Mouse (Mus musculus) neural tube, embryonic 11.5 days (tissue): ENCODE measurements at regions not wholly inside any gene's neighbourhood (a gene's known extent, or its start where the extent isn't known, plus 50 kb on each side); places are given as distances from the start of the nearest gene placed in this dataset.
A peak's percentile ranks its signal among the peaks of the same experiment; 100 is the strongest.
"Not testable (repeated sequence)": the region's sequence is repeated elsewhere in the genome, so short reads cannot be mapped to it uniquely, and the experiment has no call there.

Source experiments
- ATAC-seq: fragments of 200-750 bp; cut with Nextera tagmentation; 2 replicates; pipeline ENCODE4 v1.8.0; 2017; ENCODE audit warnings: moderate number of reproducible peaks, mild to moderate bottlenecking, moderate TSS enrichment, moderate library complexity; ENCODE audit not compliant: insufficient read depth, low FRiP score, low TSS enrichment
- DNase-seq: peaks from one replicate; pipeline ENCODE4 v3.0.0-alpha.2; 2015; ENCODE audit warnings: low spot score
- H3K27ac ChIP-seq: fragments of 300-500 bp; sonication (generic); 2 replicates; pipeline ENCODE4 v1.5.1; 2014; ENCODE audit warnings: low read depth, mild to moderate bottlenecking, low read length
- H3K27me3 ChIP-seq: fragments of 300-500 bp; sonication (generic); 2 replicates; pipeline ENCODE4 v1.6.1; 2014; ENCODE audit warnings: mild to moderate bottlenecking, low read length, mixed read lengths; ENCODE audit not compliant: control insufficient read depth, insufficient read depth
- H3K36me3 ChIP-seq: fragments of 300-500 bp; sonication (generic); 2 replicates; pipeline ENCODE4 v1.6.1; 2014; ENCODE audit warnings: mild to moderate bottlenecking, low read length, moderate library complexity, mixed read lengths; ENCODE audit not compliant: control insufficient read depth, insufficient read depth
- H3K4me1 ChIP-seq: fragments of 300-500 bp; sonication (generic); 2 replicates; pipeline ENCODE4 v1.6.1; 2014; ENCODE audit warnings: low read length, mixed read lengths; ENCODE audit not compliant: control insufficient read depth, insufficient read depth
- H3K4me2 ChIP-seq: fragments of 300-500 bp; sonication (generic); 2 replicates; pipeline ENCODE4 v1.6.1; 2014; ENCODE audit warnings: low read depth, mild to moderate bottlenecking, moderate library complexity
- H3K4me3 ChIP-seq: fragments of 300-500 bp; sonication (generic); 2 replicates; pipeline ENCODE4 v1.5.1; 2014; ENCODE audit warnings: low read depth, low read length
- H3K9ac ChIP-seq: fragments of 300-500 bp; sonication (generic); 2 replicates; pipeline ENCODE4 v1.6.1; 2014; ENCODE audit warnings: mild to moderate bottlenecking, low read length
- H3K9me3 ChIP-seq: fragments of 300-500 bp; sonication (generic); 2 replicates; pipeline ENCODE4 v1.6.1; 2016; ENCODE audit warnings: low read length; ENCODE audit not compliant: control insufficient read depth
- WGBS: fragments of 180-500 bp; shearing (Covaris S2); extraction: QIAGEN DNeasy Blood & Tissue Kit; methylation state at CpG from one replicate; pipeline ENCODE4 v1.1.7; 2014; 5-methylcytosine and 5-hydroxymethylcytosine counted together

GRCm38 (mm10) chr3:110880472-110880871 lies 629.7 kb upstream of the Prmt6 start:
- not testable (repeated sequence) for H3K4me3 ChIP-seq, DNase-seq, H3K27me3 ChIP-seq, H3K9me3 ChIP-seq, H3K4me2 ChIP-seq, H3K27ac ChIP-seq, H3K9ac ChIP-seq, ATAC-seq, H3K36me3 ChIP-seq, H3K4me1 ChIP-seq
- WGBS = 52% methylated on average over 2 of the region's 2 CpGs

GRCm38 (mm10) chr3:110865989-110866388 lies 615.2 kb upstream of the Prmt6 start:
- no peak for DNase-seq

GRCm38 (mm10) chr3:110847222-110847621 lies 596.4 kb upstream of the Prmt6 start:
- no peaks in the 10 kb centered on the region for H3K27me3 ChIP-seq
- no peak for DNase-seq
- 76% methylated on average over 2 of the region's 2 CpGs for WGBS
- H3K27ac ChIP-seq = no peak overlapping the region
- H3K9ac ChIP-seq = no peak overlapping the region
- H3K36me3 ChIP-seq = no peaks in the 10 kb centered on the region
- ATAC-seq = no peak
- no peaks in the 10 kb centered on the region for H3K9me3 ChIP-seq
- no peaks in the 10 kb centered on the region for H3K4me1 ChIP-seq
- H3K4me3 ChIP-seq = no peak overlapping the region
- no peak overlapping the region for H3K4me2 ChIP-seq

More at GRCm38 (mm10) chr3:110865989-110866388, 615.2 kb upstream of the Prmt6 start:
- H3K9ac ChIP-seq = no peak overlapping the region
- H3K4me3 ChIP-seq = no peak overlapping the region
- H3K4me2 ChIP-seq = no peak overlapping the region
- no peak for ATAC-seq
- no peaks in the 10 kb centered on the region for H3K9me3 ChIP-seq
- H3K4me1 ChIP-seq = no peaks in the 10 kb centered on the region
- no peaks in the 10 kb centered on the region for H3K27me3 ChIP-seq
- 83% methylated on average over 1 of the region's 1 CpGs for WGBS
- H3K36me3 ChIP-seq = no peaks in the 10 kb centered on the region
- H3K27ac ChIP-seq = no peak overlapping the region

GRCm38 (mm10) chr3:110820709-110821401 lies 570.1 kb upstream of the Prmt6 start:
- no peaks in the 10 kb centered on the region for H3K4me1 ChIP-seq
- ATAC-seq (no peak), DNase-seq (no peak)
- H3K9ac ChIP-seq = no peak overlapping the region
- H3K4me2 ChIP-seq = no peak overlapping the region
- WGBS = 89% methylated on average over 3 of the region's 3 CpGs
- H3K27me3 ChIP-seq = no peaks in the 10 kb centered on the region
- no peaks in the 10 kb centered on the region for H3K9me3 ChIP-seq
- H3K4me3 ChIP-seq = no peak overlapping the region
- no peaks in the 10 kb centered on the region for H3K36me3 ChIP-seq
- no peak overlapping the region for H3K27ac ChIP-seq

GRCm38 (mm10) chr3:110789009-110789586 lies 538.3 kb upstream of the Prmt6 start:
- Histone ChIP-seq H3K9ac (no peak overlapping the region), H3K9me3 (no peaks in the 10 kb centered on the region), H3K36me3 (no peaks in the 10 kb centered on the region), H3K4me2 (no peak overlapping the region), H3K4me1 (no peaks in the 10 kb centered on the region), H3K27me3 (no peaks in the 10 kb centered on the region), H3K4me3 (no peak overlapping the region), H3K27ac (no peak overlapping the region)
- ATAC-seq = peak; percentile 65
- 53% methylated on average over 4 of the region's 4 CpGs for WGBS
- DNase-seq = peak; percentile 10

GRCm38 (mm10) chr3:110755266-110755665 lies 504.5 kb upstream of the Prmt6 start:
- no peak overlapping the region for H3K9ac ChIP-seq
- ATAC-seq = no peak
- no peak overlapping the region for H3K4me2 ChIP-seq
- H3K27ac ChIP-seq = no peak overlapping the region
- H3K27me3 ChIP-seq = no peaks in the 10 kb centered on the region
- H3K36me3 ChIP-seq = no peaks in the 10 kb centered on the region
- 100% methylated on average over 1 of the region's 1 CpGs for WGBS
- no peaks in the 10 kb centered on the region for H3K9me3 ChIP-seq
- no peaks in the 10 kb centered on the region for H3K4me1 ChIP-seq
- no peak for DNase-seq
- H3K4me3 ChIP-seq = no peak overlapping the region

GRCm38 (mm10) chr3:110746273-110746672 lies 495.5 kb upstream of the Prmt6 start:
- H3K4me1 ChIP-seq = no peaks in the 10 kb centered on the region
- DNase-seq (no peak), ATAC-seq (no peak)
- WGBS = 55% methylated on average over 2 of the region's 2 CpGs
- no peaks in the 10 kb centered on the region for H3K9me3 ChIP-seq
- no peaks in the 10 kb centered on the region for H3K36me3 ChIP-seq
- H3K27me3 ChIP-seq = no peaks in the 10 kb centered on the region
- H3K27ac ChIP-seq = no peak overlapping the region
- no peak overlapping the region for H3K4me3 ChIP-seq
- no peak overlapping the region for H3K9ac ChIP-seq
- no peak overlapping the region for H3K4me2 ChIP-seq

DNA sequence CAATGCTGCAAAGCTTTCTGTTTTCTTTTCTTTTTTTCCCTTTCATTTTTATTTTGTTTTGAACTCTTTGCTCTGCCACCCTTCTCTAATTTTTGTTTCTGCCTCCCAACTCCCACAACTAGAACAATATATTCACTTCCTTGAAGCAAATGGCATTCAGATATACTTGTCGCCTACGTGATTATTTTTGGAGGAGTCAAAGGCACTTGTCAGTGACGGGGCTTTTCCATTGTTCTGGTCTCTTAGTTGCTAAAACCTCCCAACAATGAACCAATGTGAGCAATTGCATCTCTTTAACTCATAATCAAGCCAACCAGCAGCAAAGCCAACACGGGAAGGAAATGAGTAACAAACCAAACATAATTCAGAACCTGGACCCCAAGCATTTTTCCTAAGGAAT lies 449.3 kb upstream of the Prmt6 start:
- Histone ChIP-seq H3K4me2 (no peak overlapping the region), H3K9ac (no peak overlapping the region), H3K4me3 (no peak overlapping the region), H3K4me1 (no peaks in the 10 kb centered on the region), H3K27ac (no peak overlapping the region), H3K36me3 (no peaks in the 10 kb centered on the region), H3K9me3 (no peaks in the 10 kb centered on the region), H3K27me3 (no peaks in the 10 kb centered on the region)
- WGBS = 44% methylated on average over 4 of the region's 4 CpGs
- ATAC-seq (no peak), DNase-seq (no peak)

DNA sequence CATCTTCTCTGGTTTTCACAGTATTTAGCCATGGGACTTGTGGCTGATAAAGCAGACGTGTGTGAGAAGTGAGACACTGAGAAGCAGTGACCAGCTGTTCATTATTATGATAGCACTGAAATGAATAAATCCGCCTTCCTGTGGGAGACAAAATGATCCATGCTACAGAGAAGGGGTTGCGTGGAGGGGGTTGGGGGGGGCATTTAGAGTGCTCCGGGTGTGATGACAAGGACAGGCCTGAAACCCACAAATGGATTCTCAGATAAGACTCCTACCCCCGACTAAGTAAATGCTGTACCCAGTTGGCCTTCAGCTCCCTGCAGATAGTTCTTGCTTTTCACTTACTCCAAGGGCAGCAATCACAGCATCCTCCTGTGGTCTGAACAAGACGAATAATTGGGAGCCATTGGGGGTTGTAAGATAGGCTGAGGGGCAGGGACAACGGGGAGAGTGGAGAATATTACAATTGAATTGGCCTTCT lies 416.8 kb upstream of the Prmt6 start:
- DNase-seq = peak; percentile 10
- H3K27ac ChIP-seq = no peak overlapping the region
- H3K36me3 ChIP-seq = no peaks in the 10 kb centered on the region
- no peaks in the 10 kb centered on the region for H3K4me1 ChIP-seq
- ATAC-seq = no peak
- H3K9me3 ChIP-seq = no peaks in the 10 kb centered on the region
- no peak overlapping the region for H3K4me3 ChIP-seq
- H3K4me2 ChIP-seq = no peak overlapping the region
- H3K9ac ChIP-seq = no peak overlapping the region
- 52% methylated on average over 7 of the region's 7 CpGs for WGBS
- H3K27me3 ChIP-seq = no peaks in the 10 kb centered on the region
